In genomic region chr14:43998455-43999000, GRCm38 (mm10) we compare ENCODE assay signal across 21 mouse cellular contexts. TPM values are rescaled to one million over a fixed set of nuclear protein-coding genes. Genes with fewer than 3 reads are reported as not detected.
"Had no signal": no experiment of that assay in that cellular context is flagged by ENCODE, and none has a peak within 500 bp of the region (broad histone marks: within the 10 kb centered on the region; RNA-seq: fewer than 3 reads in every experiment).

No protein-coding gene starts in this region.

RNA-seq across cellular contexts. Expression of gene Ang6, which starts 3.5 kb away (rescaled TPM):
- total RNA-seq: layer of hippocampus, adult 2 months; layer of hippocampus, postnatal 25 days; left cerebral cortex, adult 18-20 months; left cerebral cortex, postnatal 25 days; liver, adult 2 months had no signal
- polyA plus RNA-seq: intestine, postnatal 0 days; kidney, adult 2 months; kidney, embryonic 14.5 days; kidney, postnatal 0 days; large intestine, adult 2 months; limb, embryonic 10.5 days; limb, embryonic 13.5 days; liver, adult 2 months; liver, postnatal 0 days; lung, embryonic 15.5 days; midbrain, embryonic 12.5 days; midbrain, embryonic 15.5 days; neural tube, embryonic 12.5 days; neural tube, embryonic 15.5 days; stomach, embryonic 14.5 days; stomach, postnatal 0 days; thymus, adult 2 months had no signal

RNA-seq across cellular contexts. Expression of gene Ang5, which starts 41.7 kb away (rescaled TPM):
- total RNA-seq: layer of hippocampus, adult 2 months; layer of hippocampus, postnatal 25 days; left cerebral cortex, adult 18-20 months; left cerebral cortex, postnatal 25 days; liver, adult 2 months had no signal
- polyA plus RNA-seq: intestine, postnatal 0 days; kidney, adult 2 months; kidney, embryonic 14.5 days; kidney, postnatal 0 days; large intestine, adult 2 months; limb, embryonic 10.5 days; limb, embryonic 13.5 days; liver, adult 2 months; liver, postnatal 0 days; lung, embryonic 15.5 days; midbrain, embryonic 12.5 days; midbrain, embryonic 15.5 days; neural tube, embryonic 12.5 days; neural tube, embryonic 15.5 days; stomach, embryonic 14.5 days; stomach, postnatal 0 days; thymus, adult 2 months had no signal
